Mouse (Mus musculus) liver, embryonic 14.5 days (tissue): ENCODE measurements around the gene 4930404N11Rik.

Experiments used
- CTCF ChIP-seq: IDR thresholded peaks from 2 replicates; pipeline ENCODE4 v1.5.1; 2016; ENCODE audit warnings: antibody characterized with exemption, low read depth, control low read depth
- EP300 ChIP-seq: IDR thresholded peaks from 2 replicates; pipeline ENCODE4 v1.6.1; 2016; ENCODE audit warnings: antibody characterized with exemption, low read depth

DNA sequence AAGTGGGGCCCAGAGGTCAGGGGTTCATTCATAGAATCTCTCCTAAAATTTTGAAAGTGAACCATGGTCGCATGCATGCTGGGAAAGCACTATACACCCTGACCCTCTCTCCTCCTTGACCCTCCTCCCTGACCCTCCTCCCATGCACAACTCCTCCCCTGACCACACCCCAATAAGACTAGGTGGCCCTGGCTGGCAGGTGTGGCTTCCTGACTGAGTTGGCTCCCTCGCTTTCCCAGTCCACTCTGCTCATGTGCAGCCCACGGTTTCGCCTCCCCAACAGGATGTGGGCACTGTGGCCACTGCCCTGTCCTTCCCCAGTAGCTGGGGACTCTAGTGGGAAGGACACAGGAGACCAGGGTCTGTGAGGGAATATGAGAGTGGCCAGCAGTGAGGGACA is 44.7 kb upstream of the 4930404N11Rik start:
- no peak for TF ChIP-seq CTCF
- TF ChIP-seq EP300 = no peak
